Mouse (Mus musculus) stomach, embryonic 15.5 days (tissue): ENCODE results near the gene Ubiad1. TPM values are rescaled to one million over a fixed set of nuclear protein-coding genes. Genes with fewer than 3 reads are reported as not detected.
A peak's percentile ranks its signal among the peaks of the same experiment; 100 is the strongest.

Source experiments
- ATAC-seq: fragments of 200-750 bp; cut with Nextera tagmentation; 2 replicates; pipeline ENCODE4 v1.8.0; 2017; ENCODE audit warnings: low read depth, moderate number of reproducible peaks, moderate TSS enrichment; ENCODE audit not compliant: insufficient read depth, low FRiP score
- H3K27ac ChIP-seq: fragments of 300-500 bp; sonication (generic); 2 replicates; pipeline ENCODE4 v1.5.1; 2015; ENCODE audit warnings: mild to moderate bottlenecking, inconsistent platforms
- H3K27me3 ChIP-seq: fragments of 300-500 bp; sonication (generic); replicated peaks from 2 replicates; pipeline ENCODE4 v1.6.1; 2015; ENCODE audit warnings: inconsistent platforms
- H3K36me3 ChIP-seq: fragments of 300-500 bp; sonication (generic); 2 replicates; pipeline ENCODE4 v1.6.1; 2015; ENCODE audit warnings: inconsistent platforms
- H3K4me1 ChIP-seq: fragments of 300-500 bp; sonication (generic); 2 replicates; pipeline ENCODE4 v1.6.1; 2015; ENCODE audit warnings: inconsistent platforms
- H3K4me2 ChIP-seq: fragments of 300-500 bp; sonication (generic); 2 replicates; pipeline ENCODE4 v1.6.1; 2015; ENCODE audit warnings: mild to moderate bottlenecking, inconsistent platforms
- H3K4me3 ChIP-seq: fragments of 300-500 bp; sonication (generic); replicated peaks from 2 replicates; pipeline ENCODE4 v1.5.1; 2015; ENCODE audit warnings: inconsistent platforms
- H3K9ac ChIP-seq: fragments of 300-500 bp; sonication (generic); 2 replicates; pipeline ENCODE4 v1.6.1; 2015; ENCODE audit warnings: inconsistent platforms
- H3K9me3 ChIP-seq: fragments of 300-500 bp; sonication (generic); 2 replicates; pipeline ENCODE4 v1.6.1; 2016; ENCODE audit warnings: inconsistent platforms
- WGBS: fragments of 180-500 bp; shearing (Covaris S2); methylation state at CpG from one replicate; pipeline ENCODE4 v1.1.7; 2015; 5-methylcytosine and 5-hydroxymethylcytosine counted together
- polyA plus RNA-seq: library from polyadenylated mRNA; unstranded; fragments of >200 nt; fragmentation: Nextera tagmentation; extraction: Ambion mirVana; gene quantifications from 2 replicates; pipeline ENCODE4 v1.2.1, GENCODE M21; 2015

Ubiad1 gene
- polyA plus RNA-seq, 1 experiment from 2014 or later, result 20.5 TPM

- ATAC-seq, result peak; percentile 94
- Histone ChIP-seq H3K4me3 (peak within 1 kb of the TSS; percentile 99), H3K27me3 (no peaks in the 10 kb centered on the region), H3K9me3 (no peaks in the 10 kb centered on the region), H3K4me2 (peak within 1 kb of the TSS; percentile 76), H3K36me3 (peaks cover 8% of the 10 kb centered on the region; the same call in 1 of the 2 replicates), H3K9ac (peak within 1 kb of the TSS; percentile 81), H3K27ac (peak within 1 kb of the TSS; percentile 63), H3K4me1 (peaks cover 21% of the 10 kb centered on the region)
- under 1% methylated on average over 56 of the region's 56 CpGs for WGBS
Observed at GRCm38 (mm10) chr4:148448179-148448852, 3.7 kb upstream of the Ubiad1 start, which contains the start of gene Mtor. TSS of gene Mtor (plus strand) at chr4:148448611.

- Histone ChIP-seq H3K4me3 (no peak overlapping the region), H3K4me1 (peaks cover 14% of the 10 kb centered on the region), H3K27me3 (no peaks in the 10 kb centered on the region), H3K9ac (no peak overlapping the region), H3K36me3 (no peaks in the 10 kb centered on the region), H3K9me3 (no peaks in the 10 kb centered on the region), H3K4me2 (no peak overlapping the region), H3K27ac (no peak overlapping the region)
- ATAC-seq, result no peak
- WGBS, result 88% methylated on average over 7 of the region's 7 CpGs
Observed at GRCm38 (mm10) chr4:148442598-148442997, 2.0 kb downstream of the Ubiad1 start.

- H3K4me3 ChIP-seq, result no peak overlapping the region
- H3K4me2 ChIP-seq, result no peak overlapping the region
- H3K27me3 ChIP-seq, result no peaks in the 10 kb centered on the region
- peaks cover 14% of the 10 kb centered on the region for H3K4me1 ChIP-seq
- H3K36me3 ChIP-seq, result no peaks in the 10 kb centered on the region
- H3K9ac ChIP-seq, result no peak overlapping the region
- H3K9me3 ChIP-seq, result no peaks in the 10 kb centered on the region
- ATAC-seq, result no peak
- no peak overlapping the region for H3K27ac ChIP-seq
- 88% methylated on average over 5 of the region's 5 CpGs for WGBS
Observed at GRCm38 (mm10) chr4:148441931-148442330, 2.6 kb downstream of the Ubiad1 start.

- WGBS, result 70% methylated on average over 6 of the region's 6 CpGs
- no peak for ATAC-seq
Observed at GRCm38 (mm10) chr4:148435657-148436330, 8.8 kb downstream of the Ubiad1 start.

GRCm38 (mm10) chr4:148435106-148435505 is 9.5 kb downstream of the Ubiad1 start:
- Histone ChIP-seq H3K27ac (no peak overlapping the region), H3K9me3 (no peaks in the 10 kb centered on the region), H3K4me3 (no peak overlapping the region), H3K36me3 (0 out of 2 replicates have a peak, but pooled peaks cover 12% of the 10 kb centered on the region), H3K9ac (no peak overlapping the region), H3K27me3 (no peaks in the 10 kb centered on the region), H3K4me1 (no peaks in the 10 kb centered on the region), H3K4me2 (no peak overlapping the region)
- no peak for ATAC-seq
- WGBS, result 90% methylated on average over 3 of the region's 3 CpGs

More at GRCm38 (mm10) chr4:148435657-148436330, 8.8 kb downstream of the Ubiad1 start:
- Histone ChIP-seq H3K4me2 (no peak overlapping the region), H3K9ac (no peak overlapping the region), H3K9me3 (no peaks in the 10 kb centered on the region), H3K27me3 (no peaks in the 10 kb centered on the region), H3K27ac (no peak overlapping the region), H3K4me1 (no peaks in the 10 kb centered on the region), H3K4me3 (no peak overlapping the region), H3K36me3 (0 out of 2 replicates have a peak, but pooled peaks cover 12% of the 10 kb centered on the region)

GRCm38 (mm10) chr4:148434554-148434953 is 10.0 kb downstream of the Ubiad1 start:
- ATAC-seq, result no peak
- H3K4me3 ChIP-seq, result no peak overlapping the region
- no peak overlapping the region for H3K27ac ChIP-seq
- no peaks in the 10 kb centered on the region for H3K27me3 ChIP-seq
- H3K9ac ChIP-seq, result no peak overlapping the region
- 85% methylated on average over 4 of the region's 4 CpGs for WGBS
- H3K4me2 ChIP-seq, result no peak overlapping the region
- H3K4me1 ChIP-seq, result no peaks in the 10 kb centered on the region
- H3K36me3 ChIP-seq, result 0 out of 2 replicates have a peak, but pooled peaks cover 12% of the 10 kb centered on the region
- no peaks in the 10 kb centered on the region for H3K9me3 ChIP-seq

- no peak overlapping the region for H3K27ac ChIP-seq
Observed at GRCm38 (mm10) chr4:148433813-148434212, 10.8 kb downstream of the Ubiad1 start.

GRCm38 (mm10) chr4:148433336-148433735 is 11.2 kb downstream of the Ubiad1 start:
- Histone ChIP-seq H3K36me3 (0 out of 2 replicates have a peak, but pooled peaks cover 12% of the 10 kb centered on the region), H3K27me3 (no peaks in the 10 kb centered on the region), H3K27ac (no peak overlapping the region), H3K4me1 (no peaks in the 10 kb centered on the region), H3K4me3 (no peak overlapping the region), H3K9me3 (no peaks in the 10 kb centered on the region), H3K9ac (no peak overlapping the region), H3K4me2 (no peak overlapping the region)
- WGBS, result 71% methylated on average over 18 of the region's 18 CpGs
- no peak for ATAC-seq

More at GRCm38 (mm10) chr4:148433813-148434212, 10.8 kb downstream of the Ubiad1 start:
- no peaks in the 10 kb centered on the region for H3K27me3 ChIP-seq
- no peak overlapping the region for H3K4me2 ChIP-seq
- no peak for ATAC-seq
- no peak overlapping the region for H3K9ac ChIP-seq
- no peak overlapping the region for H3K4me3 ChIP-seq
- H3K4me1 ChIP-seq, result no peaks in the 10 kb centered on the region
- H3K36me3 ChIP-seq, result 0 out of 2 replicates have a peak, but pooled peaks cover 12% of the 10 kb centered on the region
- no peaks in the 10 kb centered on the region for H3K9me3 ChIP-seq
- WGBS, result 71% methylated on average over 5 of the region's 5 CpGs

- Histone ChIP-seq H3K36me3 (0 out of 2 replicates have a peak, but pooled peaks cover 12% of the 10 kb centered on the region), H3K27ac (no peak overlapping the region), H3K27me3 (no peaks in the 10 kb centered on the region), H3K4me1 (no peaks in the 10 kb centered on the region), H3K9ac (no peak overlapping the region), H3K4me3 (no peak overlapping the region), H3K9me3 (no peaks in the 10 kb centered on the region), H3K4me2 (no peak overlapping the region)
- 71% methylated on average over 4 of the region's 4 CpGs for WGBS
- ATAC-seq, result no peak
Observed at GRCm38 (mm10) chr4:148432488-148432887, 12.1 kb downstream of the Ubiad1 start.

GRCm38 (mm10) chr4:148430880-148431519 is 13.6 kb downstream of the Ubiad1 start:
- Histone ChIP-seq H3K4me2 (no peak overlapping the region), H3K27me3 (no peaks in the 10 kb centered on the region), H3K4me3 (no peak overlapping the region), H3K27ac (no peak overlapping the region), H3K9me3 (no peaks in the 10 kb centered on the region), H3K36me3 (0 out of 2 replicates have a peak, but pooled peaks cover 7% of the 10 kb centered on the region), H3K9ac (no peak overlapping the region), H3K4me1 (no peaks in the 10 kb centered on the region)
- WGBS, result 82% methylated on average over 11 of the region's 11 CpGs
- no peak for ATAC-seq

GRCm38 (mm10) chr4:148429686-148430085 is 14.9 kb downstream of the Ubiad1 start:
- H3K9ac ChIP-seq, result no peak overlapping the region
- H3K4me2 ChIP-seq, result no peak overlapping the region
- no peaks in the 10 kb centered on the region for H3K27me3 ChIP-seq
- 25% methylated on average over 6 of the region's 6 CpGs for WGBS
- no peaks in the 10 kb centered on the region for H3K9me3 ChIP-seq
- H3K36me3 ChIP-seq, result 0 out of 2 replicates have a peak, but pooled peaks cover under 1% of the 10 kb centered on the region
- no peak overlapping the region for H3K27ac ChIP-seq
- H3K4me3 ChIP-seq, result no peak overlapping the region
- ATAC-seq, result no peak
- H3K4me1 ChIP-seq, result no peaks in the 10 kb centered on the region

GRCm38 (mm10) chr4:148429121-148429520 is 15.4 kb downstream of the Ubiad1 start:
- WGBS, result 81% methylated on average over 11 of the region's 11 CpGs
- no peaks in the 10 kb centered on the region for H3K9me3 ChIP-seq
- H3K4me2 ChIP-seq, result no peak overlapping the region
- no peak overlapping the region for H3K9ac ChIP-seq
- no peaks in the 10 kb centered on the region for H3K4me1 ChIP-seq
- no peak overlapping the region for H3K4me3 ChIP-seq
- H3K27ac ChIP-seq, result no peak overlapping the region
- ATAC-seq, result no peak
- no peaks in the 10 kb centered on the region for H3K27me3 ChIP-seq
- no peaks in the 10 kb centered on the region for H3K36me3 ChIP-seq
